Mouse (Mus musculus) midbrain, embryonic 14.5 days (tissue): ENCODE results near the gene Utp20. TPM values are rescaled to one million over a fixed set of nuclear protein-coding genes. Genes with fewer than 3 reads are reported as not detected.

Experiments
- ATAC-seq: fragments of 200-750 bp; cut with Nextera tagmentation; 2 replicates; pipeline ENCODE4 v1.8.0; 2017; ENCODE audit warnings: moderate number of reproducible peaks, moderate library complexity; ENCODE audit not compliant: low FRiP score, low TSS enrichment
- DNase-seq: peaks from one replicate; pipeline ENCODE4 v3.0.0-alpha.2; 2015
- H3K27ac ChIP-seq: fragments of 300-500 bp; sonication (generic); replicated peaks from 2 replicates; pipeline ENCODE4 v1.5.1; 2014; ENCODE audit warnings: mild to moderate bottlenecking, low read depth, low read length, moderate library complexity
- H3K27me3 ChIP-seq: fragments of 300-500 bp; sonication (generic); 2 replicates; pipeline ENCODE4 v1.6.1; 2014; ENCODE audit warnings: low read length, control low read depth, mixed read lengths; ENCODE audit not compliant: control insufficient read depth, insufficient read depth
- H3K36me3 ChIP-seq: fragments of 300-500 bp; sonication (generic); 2 replicates; pipeline ENCODE4 v1.6.1; 2014; ENCODE audit warnings: low read length, control low read depth; ENCODE audit not compliant: control insufficient read depth, insufficient read depth
- H3K4me1 ChIP-seq: fragments of 300-500 bp; sonication (generic); 2 replicates; pipeline ENCODE4 v1.6.1; 2014; ENCODE audit warnings: mild to moderate bottlenecking, antibody characterized with exemption, low read length, control low read depth; ENCODE audit not compliant: control insufficient read depth, insufficient read depth
- H3K4me2 ChIP-seq: fragments of 300-500 bp; sonication (generic); 2 replicates; pipeline ENCODE4 v1.6.1; 2014; ENCODE audit warnings: mild to moderate bottlenecking, low read length, moderate library complexity
- H3K4me3 ChIP-seq: fragments of 300-500 bp; sonication (generic); replicated peaks from 2 replicates; pipeline ENCODE4 v1.5.1; 2014; ENCODE audit warnings: low read depth, low read length
- H3K9ac ChIP-seq: fragments of 300-500 bp; sonication (generic); replicated peaks from 2 replicates; pipeline ENCODE4 v1.6.1; 2014; ENCODE audit warnings: mild to moderate bottlenecking, low read length, moderate library complexity
- H3K9me3 ChIP-seq: fragments of 300-500 bp; sonication (generic); 2 replicates; pipeline ENCODE4 v1.6.1; 2016; ENCODE audit warnings: low read length, control low read depth, mixed read lengths; ENCODE audit not compliant: control insufficient read depth
- WGBS: fragments of 180-500 bp; shearing (Covaris S2); extraction: QIAGEN DNeasy Blood & Tissue Kit; methylation state at CpG from one replicate; pipeline ENCODE4 v1.1.7; 2014; 5-methylcytosine and 5-hydroxymethylcytosine counted together
- polyA plus RNA-seq: library from polyadenylated mRNA; unstranded; fragments of >200 nt; fragmentation: Nextera tagmentation; extraction: Ambion mirVana; gene quantifications from 2 replicates; pipeline ENCODE4 v1.2.1, GENCODE M21; 2014

Utp20 gene
- polyA plus RNA-seq, 1 experiment from 2014 or later = 12.7 TPM

DNA sequence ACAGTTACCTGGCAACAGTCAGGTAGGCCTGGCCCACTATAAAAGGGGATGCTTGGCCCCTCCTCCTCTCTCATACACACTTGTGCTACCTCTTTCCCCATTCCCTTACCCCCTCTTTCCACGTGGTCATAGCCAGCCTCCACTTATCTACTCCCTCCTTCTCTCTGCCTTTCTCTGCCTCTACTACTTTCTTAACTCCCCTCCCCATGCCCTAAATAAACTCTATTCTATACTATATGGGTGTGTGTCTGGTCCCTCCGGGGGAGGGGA, 108.9 kb downstream of the Utp20 start:
- no peak overlapping the region for H3K4me2 ChIP-seq
- DNase-seq (no peak), ATAC-seq (no peak)
- H3K27me3 ChIP-seq = no peaks in the 10 kb centered on the region
- H3K9ac ChIP-seq = no peak overlapping the region
- H3K4me3 ChIP-seq = no peak overlapping the region
- H3K36me3 ChIP-seq = no peaks in the 10 kb centered on the region
- H3K27ac ChIP-seq = no peak overlapping the region
- no peaks in the 10 kb centered on the region for H3K4me1 ChIP-seq
- 52% methylated on average over 2 of the region's 2 CpGs for WGBS
- no peaks in the 10 kb centered on the region for H3K9me3 ChIP-seq

DNA sequence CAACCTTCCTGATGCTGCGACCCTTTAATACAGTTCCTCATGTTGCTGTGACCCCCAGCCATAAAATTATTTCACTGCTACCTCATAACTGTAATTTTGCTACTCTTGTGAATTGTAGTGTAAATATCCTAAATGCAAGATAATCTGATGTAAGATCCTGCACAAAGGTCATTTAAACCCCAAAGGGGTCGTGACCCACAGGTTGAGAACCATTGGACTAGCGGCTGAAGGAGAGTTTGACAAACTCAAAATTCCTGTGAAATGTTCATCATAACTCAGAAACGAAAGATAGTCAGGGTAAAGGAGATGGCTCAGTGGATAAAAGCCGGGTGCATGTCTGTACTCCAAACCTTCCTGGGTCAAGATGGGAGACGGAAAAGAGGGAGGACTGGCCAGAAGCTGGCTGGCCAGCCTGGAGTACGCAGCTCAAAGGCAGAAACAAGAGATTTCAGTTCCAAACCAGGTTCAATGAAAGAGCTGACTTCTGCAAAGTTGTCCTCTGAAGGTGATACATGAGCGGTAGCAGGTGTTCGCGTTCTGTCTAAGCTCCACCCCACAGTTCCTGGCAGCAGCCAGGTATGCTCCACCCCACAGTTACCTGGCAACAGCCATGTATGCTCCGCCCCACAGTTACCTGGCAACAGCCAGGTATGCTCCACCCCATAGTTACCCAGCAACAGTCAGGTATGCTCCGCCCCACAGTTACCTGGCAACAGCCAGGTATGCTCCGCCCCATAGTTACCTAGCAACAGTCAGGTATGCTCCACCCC, 109.4 kb downstream of the Utp20 start:
- H3K4me3 ChIP-seq = no peak overlapping the region
- no peak overlapping the region for H3K9ac ChIP-seq
- H3K4me1 ChIP-seq = no peaks in the 10 kb centered on the region
- DNase-seq (no peak), ATAC-seq (no peak)
- no peaks in the 10 kb centered on the region for H3K36me3 ChIP-seq
- no peak overlapping the region for H3K4me2 ChIP-seq
- H3K27ac ChIP-seq = no peak overlapping the region
- H3K27me3 ChIP-seq = no peaks in the 10 kb centered on the region
- H3K9me3 ChIP-seq = no peaks in the 10 kb centered on the region
- WGBS = 65% methylated on average over 13 of the region's 13 CpGs

DNA sequence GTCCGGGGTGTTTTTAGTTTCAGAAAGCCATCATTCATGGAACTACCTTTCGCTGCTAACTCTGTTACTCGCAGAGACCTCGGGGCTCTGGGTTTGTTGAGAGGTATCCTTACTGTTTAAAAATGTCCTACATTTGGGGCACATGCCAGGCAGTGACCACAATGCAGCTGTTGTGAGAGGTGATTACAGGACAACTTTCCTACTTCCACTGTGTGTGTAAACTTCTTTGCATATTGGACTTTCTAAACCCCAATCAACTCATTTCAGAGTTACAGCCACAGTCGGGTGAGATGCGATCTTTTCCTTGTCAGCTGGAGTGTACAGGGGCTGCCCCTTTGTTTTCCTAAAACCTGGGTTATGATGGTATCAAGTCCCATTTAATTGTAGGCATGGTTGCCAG, 111.0 kb downstream of the Utp20 start:
- no peaks in the 10 kb centered on the region for H3K4me1 ChIP-seq
- no peaks in the 10 kb centered on the region for H3K36me3 ChIP-seq
- no peak for DNase-seq
- H3K4me3 ChIP-seq = no peak overlapping the region
- H3K9ac ChIP-seq = no peak overlapping the region
- WGBS = 72% methylated on average over 6 of the region's 6 CpGs
- H3K4me2 ChIP-seq = no peak overlapping the region
- H3K9me3 ChIP-seq = no peaks in the 10 kb centered on the region
- ATAC-seq = no peak
- H3K27ac ChIP-seq = no peak overlapping the region
- H3K27me3 ChIP-seq = no peaks in the 10 kb centered on the region

DNA sequence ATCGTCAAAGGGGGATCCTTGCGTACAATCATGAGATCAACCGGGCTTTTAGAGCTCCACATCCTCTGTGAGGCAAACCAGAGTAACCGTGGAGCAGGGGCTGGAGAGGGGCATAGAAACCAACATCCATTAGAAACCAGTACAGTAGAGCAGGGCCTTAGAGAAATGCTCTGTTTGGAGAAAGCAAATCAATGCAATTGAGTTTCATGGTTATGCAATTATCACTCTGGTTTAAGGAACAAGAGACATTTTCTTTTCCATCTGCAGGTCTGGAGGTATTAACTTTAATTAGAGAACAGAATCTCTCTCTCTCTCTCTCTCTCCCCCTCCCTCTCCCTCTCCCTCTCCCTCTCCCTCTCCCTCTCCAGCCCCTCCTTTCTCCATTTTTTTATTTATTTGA, 111.9 kb downstream of the Utp20 start:
- no peaks in the 10 kb centered on the region for H3K36me3 ChIP-seq
- ATAC-seq = no peak
- no peaks in the 10 kb centered on the region for H3K4me1 ChIP-seq
- H3K9ac ChIP-seq = no peak overlapping the region
- no peaks in the 10 kb centered on the region for H3K9me3 ChIP-seq
- H3K4me2 ChIP-seq = no peak overlapping the region
- H3K27me3 ChIP-seq = no peaks in the 10 kb centered on the region
- no peak overlapping the region for H3K27ac ChIP-seq
- no peak overlapping the region for H3K4me3 ChIP-seq
- whole genome bisulfite sequencing = 85% methylated on average over 4 of the region's 4 CpGs
- DNase-seq = no peak

DNA sequence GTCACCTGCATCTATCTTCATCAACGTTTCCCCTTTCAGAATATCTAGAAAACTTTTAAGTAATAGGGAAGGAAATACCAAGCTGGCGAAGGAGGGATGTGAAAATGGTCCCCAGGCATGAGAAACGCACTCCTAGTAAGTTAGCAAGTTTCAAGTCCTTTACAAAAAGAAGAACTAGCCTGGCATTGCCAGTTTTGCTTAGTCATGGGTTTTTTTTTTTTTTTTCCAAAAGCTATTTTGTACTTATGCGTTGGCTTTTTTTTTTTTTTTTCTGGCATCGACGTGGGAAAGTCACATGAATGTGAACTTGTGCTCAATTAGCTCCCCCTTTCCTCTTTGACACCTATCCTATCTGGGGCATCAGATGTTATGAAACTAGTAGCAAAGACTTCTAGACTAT, 114.2 kb downstream of the Utp20 start:
- no peak for ATAC-seq
- WGBS = 84% methylated on average over 6 of the region's 6 CpGs
- H3K4me3 ChIP-seq = no peak overlapping the region

DNA sequence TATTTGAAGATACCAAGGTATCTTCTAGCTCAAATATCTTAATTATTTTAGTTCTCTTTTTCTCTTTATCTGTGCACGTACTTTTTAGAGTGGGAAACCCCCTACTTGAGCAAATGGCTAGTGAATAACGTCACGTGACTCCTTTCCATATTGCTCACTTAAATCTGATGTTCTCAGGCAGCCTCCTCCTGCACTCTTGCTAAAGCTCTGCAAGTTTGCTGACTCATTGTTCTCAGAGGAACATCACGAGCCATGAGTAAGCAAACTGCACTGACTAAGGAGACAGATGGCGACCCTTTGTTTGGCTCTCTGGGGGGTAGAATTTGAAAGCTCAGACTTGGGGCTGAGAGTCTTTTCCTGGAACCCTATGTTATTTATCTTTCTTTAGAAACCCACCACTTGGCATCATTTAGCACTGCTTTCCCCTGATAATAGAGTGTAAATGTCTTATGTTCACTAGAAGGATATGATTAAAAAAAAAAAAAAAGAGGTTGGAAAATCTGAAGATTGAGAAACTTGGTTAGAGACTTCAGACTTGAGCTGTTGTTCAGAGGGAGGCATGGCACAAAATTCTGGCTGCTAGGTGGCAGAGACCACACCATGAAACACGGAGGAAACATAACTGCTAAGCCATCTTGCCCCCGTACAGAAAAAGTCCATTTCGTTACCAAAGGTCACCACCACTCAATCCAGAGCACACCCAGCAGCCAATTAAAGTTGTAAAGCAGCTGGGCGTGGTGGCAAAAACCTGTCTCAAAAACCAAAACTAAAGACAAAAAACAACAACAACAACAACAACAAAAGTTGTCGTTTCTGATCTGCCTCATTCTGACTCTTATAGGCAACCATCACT, 117.7 kb downstream of the Utp20 start:
- no peak overlapping the region for H3K27ac ChIP-seq
- no peak overlapping the region for H3K9ac ChIP-seq
- peak; percentile 33 for DNase-seq
- H3K9me3 ChIP-seq = no peaks in the 10 kb centered on the region
- no peak overlapping the region for H3K4me3 ChIP-seq
- no peak overlapping the region for H3K4me2 ChIP-seq
- WGBS = 63% methylated on average over 10 of the region's 10 CpGs
- ATAC-seq = no peak
- H3K27me3 ChIP-seq = no peaks in the 10 kb centered on the region
- no peaks in the 10 kb centered on the region for H3K36me3 ChIP-seq
- no peaks in the 10 kb centered on the region for H3K4me1 ChIP-seq

More for the DNA sequence above, 114.2 kb downstream of the Utp20 start:
- Histone ChIP-seq H3K36me3 (no peaks in the 10 kb centered on the region), H3K27ac (no peak overlapping the region), H3K27me3 (no peaks in the 10 kb centered on the region), H3K4me2 (no peak overlapping the region), H3K4me1 (no peaks in the 10 kb centered on the region), H3K9ac (no peak overlapping the region), H3K9me3 (no peaks in the 10 kb centered on the region)
- no peak for DNase-seq

DNA sequence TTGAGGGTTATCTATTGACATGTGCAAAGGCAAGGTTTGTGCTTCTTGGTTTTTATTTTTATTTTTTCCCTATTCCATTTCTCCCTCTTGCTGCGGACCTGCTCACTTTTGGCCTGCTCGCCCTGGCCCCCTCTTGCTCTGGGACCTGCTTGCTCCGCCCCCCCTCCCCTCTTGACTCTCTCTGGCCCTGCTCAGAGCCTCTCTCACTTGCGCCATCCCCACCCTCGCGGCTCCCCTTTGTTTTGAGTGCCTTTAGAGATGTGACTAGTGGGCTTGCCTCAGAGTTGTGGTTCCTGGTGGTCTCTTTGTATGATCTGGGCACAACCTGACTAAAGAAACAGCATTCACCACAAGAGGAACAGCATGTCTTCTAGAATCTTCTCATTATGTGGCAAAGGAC, 125.7 kb downstream of the Utp20 start:
- H3K9ac ChIP-seq = no peak overlapping the region
- DNase-seq = no peak
- no peaks in the 10 kb centered on the region for H3K4me1 ChIP-seq
- no peak for ATAC-seq
- H3K27ac ChIP-seq = no peak overlapping the region
- 74% methylated on average over 6 of the region's 6 CpGs for WGBS
- peaks cover 3% of the 10 kb centered on the region; the same call in 1 of the 2 replicates for H3K9me3 ChIP-seq
- no peaks in the 10 kb centered on the region for H3K36me3 ChIP-seq
- no peak overlapping the region for H3K4me2 ChIP-seq
- H3K4me3 ChIP-seq = no peak overlapping the region
- no peaks in the 10 kb centered on the region for H3K27me3 ChIP-seq
